Mouse (Mus musculus) E14TG2a.4 (cell line): ENCODE measurements around the gene Fut7.
A peak's percentile ranks its signal among the peaks of the same experiment; 100 is the strongest.

Source experiments
- H3K27me3 ChIP-seq: 2 replicates; pipeline ENCODE4 v1.6.1; 2014; ENCODE audit warnings: low read length, control low read depth; ENCODE audit not compliant: insufficient read depth
- H3K36me3 ChIP-seq: 2 replicates; pipeline ENCODE4 v1.6.1; 2014; ENCODE audit warnings: low read length, control low read depth; ENCODE audit not compliant: insufficient read depth
- H3K4me1 ChIP-seq: replicated peaks from 2 replicates; pipeline ENCODE4 v1.6.1; 2014; ENCODE audit warnings: low read depth, low read length, control low read depth
- H3K4me3 ChIP-seq: replicated peaks from 2 replicates; pipeline ENCODE4 v1.5.1; 2014; ENCODE audit warnings: mild to moderate bottlenecking, low read length
- H3K9me3 ChIP-seq: 2 replicates; pipeline ENCODE4 v1.6.1; 2014; ENCODE audit warnings: low read length, control low read depth
- CTCF ChIP-seq: conservative IDR thresholded peaks from 2 replicates; pipeline ENCODE4 v1.5.1; 2014; ENCODE audit warnings: low read length
- NANOG ChIP-seq: IDR thresholded peaks from 2 replicates; pipeline ENCODE4 v1.6.1; 2014; ENCODE audit warnings: borderline replicate concordance, low read length, mixed read lengths
- POU5F1 ChIP-seq: IDR thresholded peaks from 2 replicates; pipeline ENCODE4 v1.6.1; 2014; ENCODE audit warnings: low read length, borderline replicate concordance

The Fut7 gene

DNA sequence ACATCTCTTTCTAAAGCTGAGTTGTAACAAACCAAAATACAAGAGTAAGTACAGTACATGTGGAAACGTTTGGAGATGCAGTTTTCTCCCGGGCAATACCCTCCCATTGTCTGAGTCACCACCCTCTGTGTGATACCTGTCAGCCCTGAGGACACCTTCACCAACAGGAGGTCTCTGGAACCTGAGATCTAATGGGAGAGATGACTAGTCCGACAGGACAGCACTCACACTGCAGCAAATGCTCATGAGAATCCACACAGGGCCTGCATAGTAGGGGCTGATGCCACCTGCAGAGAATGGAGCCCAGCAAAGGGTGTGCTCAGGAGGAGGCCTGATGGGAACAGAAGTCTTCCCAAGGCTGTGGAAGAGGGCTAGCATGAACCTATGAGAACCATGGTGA lies 38.3 kb downstream of the Fut7 start:
- Histone ChIP-seq H3K36me3 (no peaks in the 10 kb centered on the region), H3K4me3 (peak overlapping the region; percentile 87), H3K4me1 (peaks cover 40% of the 10 kb centered on the region), H3K9me3 (no peaks in the 10 kb centered on the region), H3K27me3 (peaks cover 27% of the 10 kb centered on the region)
- TF ChIP-seq POU5F1 (no peak), CTCF (no peak), NANOG (no peak)

DNA sequence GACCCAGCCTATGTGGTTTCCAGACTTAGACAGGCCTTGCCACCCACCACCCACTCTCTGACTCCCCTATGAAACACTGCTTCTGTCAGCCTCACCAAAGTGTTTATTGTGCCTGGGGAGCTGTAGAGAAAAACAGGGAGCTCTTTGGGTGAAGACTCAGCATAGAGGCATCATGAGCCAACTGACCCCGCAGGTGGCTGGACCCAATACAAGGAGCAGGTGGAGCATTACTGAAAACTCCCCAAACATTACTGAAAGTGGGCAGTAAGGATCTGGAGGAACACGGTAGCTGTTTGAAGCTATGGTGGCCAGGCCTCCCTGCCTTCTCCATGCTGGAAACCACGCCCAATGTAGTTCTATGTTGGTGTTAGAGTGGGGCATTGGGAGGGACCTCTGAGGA lies 40.6 kb downstream of the Fut7 start:
- Histone ChIP-seq H3K27me3 (peaks cover 17% of the 10 kb centered on the region), H3K4me1 (peaks cover 39% of the 10 kb centered on the region), H3K9me3 (no peaks in the 10 kb centered on the region), H3K36me3 (no peaks in the 10 kb centered on the region), H3K4me3 (no peak overlapping the region)
- no peak for TF ChIP-seq NANOG
- TF ChIP-seq POU5F1 = no peak
- TF ChIP-seq CTCF = no peak

DNA sequence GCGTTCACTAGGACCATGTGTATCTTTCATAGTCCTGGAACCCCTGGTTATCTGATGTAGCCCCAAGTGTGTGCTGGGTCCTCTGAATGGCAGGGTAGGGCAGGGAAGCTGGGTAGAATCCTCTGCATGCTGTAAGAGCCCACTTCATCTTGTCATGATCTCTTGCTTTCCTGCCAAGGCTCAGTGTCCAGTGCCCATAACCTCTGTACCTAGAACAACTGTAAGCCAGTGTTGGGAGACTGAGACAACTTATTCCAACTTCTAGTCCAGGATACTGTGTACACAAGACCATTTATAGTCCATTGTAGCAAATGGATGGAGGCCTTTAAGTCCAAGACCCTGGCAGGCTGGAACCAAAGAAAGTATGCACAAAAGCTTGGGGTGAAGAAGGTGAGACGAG lies 42.2 kb downstream of the Fut7 start:
- Histone ChIP-seq H3K4me3 (no peak overlapping the region), H3K9me3 (no peaks in the 10 kb centered on the region), H3K4me1 (peaks cover 33% of the 10 kb centered on the region), H3K27me3 (peaks cover 19% of the 10 kb centered on the region), H3K36me3 (no peaks in the 10 kb centered on the region)
- TF ChIP-seq NANOG (no peak), POU5F1 (no peak), CTCF (no peak)

DNA sequence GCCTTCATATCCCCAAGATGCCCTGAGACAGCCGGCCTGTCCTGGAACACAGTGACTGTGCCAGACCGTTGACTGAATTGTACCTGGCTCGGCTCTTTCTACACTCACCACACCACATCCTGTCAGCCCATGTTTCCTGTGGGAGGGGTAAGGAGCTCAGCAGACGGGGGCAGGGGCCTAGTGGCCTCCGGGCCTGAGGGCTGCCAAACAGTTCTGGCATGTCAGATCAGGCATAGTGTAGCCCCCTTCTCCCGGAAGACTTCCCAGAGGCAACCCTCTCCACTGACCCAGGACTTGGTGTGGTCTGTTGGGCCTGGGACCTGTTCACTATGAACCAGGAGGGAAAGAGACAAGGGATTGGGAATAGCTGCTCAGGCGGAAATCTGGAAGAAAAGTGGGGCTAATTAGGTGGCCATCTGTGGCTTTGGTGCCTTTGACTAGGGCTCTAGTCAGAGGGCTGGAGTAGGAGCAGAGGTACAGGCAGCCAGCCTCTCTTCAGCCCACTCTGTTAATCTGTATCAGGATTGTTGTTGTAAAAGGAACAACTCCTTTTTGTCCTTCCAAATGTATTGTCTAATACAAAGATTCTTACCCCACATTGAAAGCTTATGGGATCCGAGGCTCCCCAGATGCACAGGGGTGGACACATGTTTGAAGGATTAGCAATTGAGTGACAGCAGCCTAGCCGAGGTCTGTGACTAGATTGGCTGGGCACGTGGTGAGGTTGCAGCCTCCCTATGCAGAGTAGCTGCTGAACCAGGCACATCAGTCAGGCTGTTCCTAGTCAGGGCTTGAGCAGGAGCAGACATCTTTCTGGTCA lies 43.0 kb downstream of the Fut7 start:
- Histone ChIP-seq H3K36me3 (no peaks in the 10 kb centered on the region), H3K9me3 (no peaks in the 10 kb centered on the region), H3K4me3 (no peak overlapping the region), H3K4me1 (peaks cover 28% of the 10 kb centered on the region), H3K27me3 (peaks cover 19% of the 10 kb centered on the region; the same call in 1 of the 2 replicates)
- no peak for TF ChIP-seq NANOG
- no peak for TF ChIP-seq POU5F1
- no peak for TF ChIP-seq CTCF

DNA sequence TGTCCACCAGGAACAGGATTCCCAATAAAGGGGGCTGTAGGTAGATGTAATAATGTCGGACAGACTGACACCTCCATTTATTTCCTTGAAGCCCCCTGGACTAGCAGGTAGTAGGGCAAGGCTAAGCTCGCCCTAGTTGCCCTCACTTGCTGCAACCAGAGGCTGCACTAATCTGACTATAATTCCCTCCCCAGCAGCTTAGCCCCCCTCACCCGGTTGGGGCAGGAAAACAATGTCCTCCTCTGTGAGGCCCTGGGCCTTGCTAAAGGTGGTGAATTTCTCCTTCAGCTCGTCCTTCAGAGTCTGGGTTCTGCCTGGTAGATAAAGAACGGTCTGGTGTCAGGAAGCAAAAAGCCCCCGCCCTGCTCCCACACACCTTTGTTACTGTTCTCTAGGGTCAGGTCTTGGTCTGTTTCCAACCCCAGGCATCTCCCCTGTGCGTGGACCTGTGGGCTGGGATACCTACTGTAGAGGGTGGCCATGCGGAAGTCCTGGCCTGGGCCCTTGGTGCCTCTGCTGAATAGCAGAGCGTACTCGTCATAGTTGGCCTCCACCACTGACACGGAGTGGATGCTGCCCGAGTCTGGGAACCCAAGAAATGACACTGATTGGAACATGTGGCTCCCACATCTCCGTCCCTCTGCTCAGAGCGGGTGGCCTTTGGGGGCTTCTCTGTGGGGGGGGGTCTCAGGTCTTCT lies 44.7 kb downstream of the Fut7 start:
- TF ChIP-seq NANOG (no peak), POU5F1 (no peak), CTCF (no peak)
- H3K9me3 ChIP-seq = no peaks in the 10 kb centered on the region
- H3K36me3 ChIP-seq = no peaks in the 10 kb centered on the region
- H3K27me3 ChIP-seq = peaks cover 19% of the 10 kb centered on the region; the same call in 1 of the 2 replicates
- peak overlapping the region; percentile 23; the same call in 1 of the 2 replicates for H3K4me3 ChIP-seq
- H3K4me1 ChIP-seq = peaks cover 22% of the 10 kb centered on the region

DNA sequence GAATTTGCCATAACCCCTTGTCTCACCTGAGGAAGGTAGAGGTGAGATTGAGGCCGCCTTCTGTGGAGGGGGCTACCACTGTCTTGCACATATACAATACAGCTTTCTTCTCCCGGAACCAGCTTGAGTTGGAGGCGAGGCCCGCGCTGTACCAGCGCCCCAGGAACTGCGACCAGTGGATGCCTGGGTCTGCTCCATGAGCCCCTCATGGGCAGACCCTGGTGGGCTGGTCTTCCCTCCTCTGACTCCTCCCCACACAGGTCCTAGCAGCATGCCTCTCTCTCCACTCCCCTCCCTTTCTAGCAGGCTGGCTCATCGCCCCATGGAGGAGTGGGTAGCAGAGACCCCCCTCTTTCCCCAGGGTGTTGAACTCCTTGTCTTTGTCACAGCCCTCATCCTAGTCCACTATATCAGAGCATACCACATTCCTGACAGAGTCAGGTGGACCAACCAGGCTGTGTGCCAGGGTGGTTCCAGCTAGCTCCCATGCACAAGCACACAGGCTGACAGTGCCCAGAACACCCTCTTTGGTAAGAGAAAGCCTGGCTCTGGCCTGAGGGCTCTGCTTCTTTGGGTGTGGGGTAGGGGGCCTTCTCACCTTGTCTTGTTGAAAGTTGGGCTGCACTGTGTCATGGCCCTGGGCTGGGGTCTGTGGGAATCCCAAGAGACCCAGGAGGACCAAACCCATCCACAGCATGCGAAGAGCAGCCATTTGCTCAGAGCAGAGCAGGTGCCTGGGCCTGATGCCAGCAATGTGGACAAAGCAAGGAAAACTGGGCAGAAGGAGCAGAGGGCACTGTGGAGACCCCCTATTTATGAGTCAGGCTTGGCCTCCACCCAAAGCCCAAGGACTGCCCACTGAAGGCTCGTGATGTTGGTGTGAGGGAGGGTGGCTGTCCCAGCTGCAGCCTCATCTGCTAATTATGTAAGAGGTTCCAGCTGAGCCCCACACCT lies 46.2 kb downstream of the Fut7 start:
- peaks cover 22% of the 10 kb centered on the region for H3K4me1 ChIP-seq
- H3K36me3 ChIP-seq = no peaks in the 10 kb centered on the region
- no peak overlapping the region for H3K4me3 ChIP-seq
- peaks cover 19% of the 10 kb centered on the region; the same call in 1 of the 2 replicates for H3K27me3 ChIP-seq
- TF ChIP-seq CTCF (no peak), POU5F1 (no peak), NANOG (no peak)
- H3K9me3 ChIP-seq = no peaks in the 10 kb centered on the region

DNA sequence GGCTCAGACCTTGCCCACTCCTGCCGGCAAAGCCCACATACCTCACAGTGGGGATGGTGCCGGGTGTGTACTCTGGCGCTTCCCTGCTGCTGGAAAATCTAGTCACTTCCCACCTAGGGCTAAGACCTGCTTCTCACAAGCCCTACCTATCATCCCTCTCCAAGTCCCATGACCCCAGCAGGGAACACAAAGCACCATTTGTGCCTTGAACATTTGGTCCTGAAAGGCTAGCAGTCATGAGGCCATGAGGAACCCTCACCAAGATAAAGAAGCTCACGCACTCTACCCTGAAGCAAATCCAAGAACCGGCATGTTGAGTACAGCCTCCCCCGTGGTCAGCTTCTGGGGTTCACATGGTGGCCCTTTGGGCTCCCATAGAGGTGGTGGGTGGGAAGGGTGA lies 46.9 kb downstream of the Fut7 start, which contains the start of gene Ptgds:
Gene Ptgds, minus strand, starts transcription at position 78 of the 400 bp plus-strand sequence.
- Histone ChIP-seq H3K4me3 (no peak within 1 kb of the TSS), H3K9me3 (no peaks in the 10 kb centered on the region), H3K4me1 (peaks cover 22% of the 10 kb centered on the region), H3K36me3 (no peaks in the 10 kb centered on the region), H3K27me3 (peaks cover 19% of the 10 kb centered on the region; the same call in 1 of the 2 replicates)
- TF ChIP-seq CTCF = no peak
- TF ChIP-seq POU5F1 = no peak
- no peak for TF ChIP-seq NANOG
